Mouse (Mus musculus) liver, embryonic 12.5 days (tissue): ENCODE data around the gene Dnaaf2. TPM values are rescaled to one million over a fixed set of nuclear protein-coding genes. Genes with fewer than 3 reads are reported as not detected.

ENCODE experiments used
- ATAC-seq: fragments of 200-750 bp; cut with Nextera tagmentation; 2 replicates; pipeline ENCODE4 v1.8.0; 2017; ENCODE audit warnings: moderate number of reproducible peaks, mild to moderate bottlenecking, moderate library complexity
- H3K27ac ChIP-seq: fragments of 300-500 bp; sonication (generic); 2 replicates; pipeline ENCODE4 v1.5.1; 2016; ENCODE audit warnings: mild to moderate bottlenecking
- H3K27me3 ChIP-seq: fragments of 300-500 bp; sonication (generic); replicated peaks from 2 replicates; pipeline ENCODE4 v1.6.1; 2016; ENCODE audit warnings: mild to moderate bottlenecking, moderate library complexity
- H3K36me3 ChIP-seq: fragments of 300-500 bp; sonication (generic); 2 replicates; pipeline ENCODE4 v1.6.1; 2016; ENCODE audit warnings: mild to moderate bottlenecking, moderate library complexity
- H3K4me1 ChIP-seq: fragments of 300-500 bp; sonication (generic); 2 replicates; pipeline ENCODE4 v1.6.1; 2016
- H3K4me2 ChIP-seq: fragments of 300-500 bp; sonication (generic); 2 replicates; pipeline ENCODE4 v1.6.1; 2016; ENCODE audit warnings: mild to moderate bottlenecking, moderate library complexity
- H3K4me3 ChIP-seq: fragments of 300-500 bp; sonication (generic); 2 replicates; pipeline ENCODE4 v1.5.1; 2016; ENCODE audit warnings: mild to moderate bottlenecking, moderate library complexity
- H3K9ac ChIP-seq: fragments of 300-500 bp; sonication (generic); 2 replicates; pipeline ENCODE4 v1.6.1; 2016; ENCODE audit warnings: mild to moderate bottlenecking, moderate library complexity
- H3K9me3 ChIP-seq: fragments of 300-500 bp; sonication (generic); replicated peaks from 2 replicates; pipeline ENCODE4 v1.6.1; 2016; ENCODE audit warnings: mild to moderate bottlenecking, moderate library complexity
- WGBS: fragments of 180-500 bp; shearing (Covaris S2); methylation state at CpG from one replicate; pipeline ENCODE4 v1.1.7; 2016; ENCODE audit not compliant: insufficient replicate concordance; 5-methylcytosine and 5-hydroxymethylcytosine counted together
- microRNA-seq: library from miRNA; unstranded; fragments of <30 nt; microRNA quantifications from one replicate; pipeline ENCODE4, GENCODE M21; 2017
- polyA plus RNA-seq: library from polyadenylated mRNA; unstranded; fragments of >200 nt; fragmentation: Nextera tagmentation; extraction: Ambion mirVana; gene quantifications from 2 replicates; pipeline ENCODE4 v1.2.1, GENCODE M21; 2016

Dnaaf2 gene
- polyA plus RNA-seq, 1 experiment from 2014 or later, result 8.9 TPM

DNA sequence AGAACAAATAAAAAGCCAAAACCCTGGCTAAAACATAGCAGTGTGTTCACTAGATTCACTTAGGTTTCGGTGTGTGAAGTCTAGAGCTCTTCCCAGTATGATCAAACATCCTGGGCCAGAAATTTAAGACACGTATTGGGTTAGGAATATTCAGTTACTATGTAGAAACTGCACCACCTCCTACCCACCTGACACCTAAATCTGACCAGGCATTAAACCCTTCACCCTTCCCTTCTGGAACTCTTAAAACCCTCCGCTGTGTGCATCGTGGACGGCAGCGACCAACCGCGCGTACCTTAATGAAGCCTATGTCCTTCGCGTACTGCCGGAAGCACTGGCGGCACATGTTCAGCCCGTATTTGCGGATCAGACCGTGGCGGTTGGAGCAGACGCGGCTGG, 39.9 kb downstream of the Dnaaf2 start:
- WGBS, result under 1% methylated on average over 19 of the region's 19 CpGs
- Histone ChIP-seq H3K4me3 (peak overlapping the region; percentile 77), H3K4me2 (peak overlapping the region; percentile 75), H3K9me3 (no peaks in the 10 kb centered on the region), H3K9ac (peak overlapping the region; percentile 89), H3K27ac (peak overlapping the region; percentile 96), H3K27me3 (no peaks in the 10 kb centered on the region), H3K36me3 (peaks cover 20% of the 10 kb centered on the region), H3K4me1 (peaks cover 26% of the 10 kb centered on the region)
- ATAC-seq, result no peak

DNA sequence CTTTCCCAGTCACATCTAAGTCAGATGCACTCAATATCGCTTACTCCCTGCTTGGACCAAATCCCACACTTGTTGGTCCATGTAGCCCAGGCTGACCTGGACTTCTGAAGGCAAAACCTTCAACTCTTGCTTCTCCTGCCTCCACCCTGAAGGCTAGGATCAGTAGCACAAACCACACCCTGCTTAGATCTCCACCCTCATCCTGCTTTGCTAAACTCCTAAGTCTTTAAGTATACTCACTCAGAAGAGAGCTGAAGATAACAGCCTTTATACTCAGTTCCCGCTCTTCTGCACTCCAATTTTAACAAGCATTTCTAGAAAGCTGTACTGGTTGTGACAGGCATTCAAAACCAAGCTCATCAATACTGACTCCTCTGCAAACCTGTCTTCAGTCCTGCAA, 41.1 kb downstream of the Dnaaf2 start:
- Histone ChIP-seq H3K9me3 (no peaks in the 10 kb centered on the region), H3K27me3 (no peaks in the 10 kb centered on the region), H3K4me3 (peak overlapping the region; percentile 77), H3K36me3 (peaks cover 20% of the 10 kb centered on the region), H3K9ac (peak overlapping the region; percentile 89), H3K4me1 (peaks cover 26% of the 10 kb centered on the region), H3K4me2 (peak overlapping the region; percentile 75), H3K27ac (peak overlapping the region; percentile 96)
- 69% methylated on average over 2 of the region's 2 CpGs for WGBS
- no peak for ATAC-seq

DNA sequence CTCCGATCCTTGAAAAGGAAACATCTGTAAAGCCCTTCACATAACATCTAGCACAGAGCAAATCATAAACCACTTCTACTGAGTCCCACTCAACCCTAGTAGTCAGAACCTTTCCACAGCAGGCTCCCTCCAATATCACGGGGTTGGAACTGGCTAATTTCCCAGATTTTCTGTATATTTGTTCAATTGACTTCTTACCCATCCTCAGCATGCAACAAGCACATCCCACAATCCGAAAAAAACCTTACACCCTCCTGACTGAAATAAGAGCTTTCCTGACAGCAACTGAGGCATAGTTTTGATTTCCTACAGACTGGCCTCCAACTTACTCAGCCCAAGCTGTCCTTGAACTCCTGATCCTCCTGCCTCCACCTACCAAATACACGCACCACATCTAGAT, 41.8 kb downstream of the Dnaaf2 start:
- WGBS, result 64% methylated on average over 4 of the region's 4 CpGs
- ATAC-seq, result no peak
- Histone ChIP-seq H3K9ac (no peak overlapping the region), H3K4me1 (peaks cover 26% of the 10 kb centered on the region), H3K27me3 (no peaks in the 10 kb centered on the region), H3K4me2 (peak overlapping the region; percentile 75), H3K36me3 (peaks cover 20% of the 10 kb centered on the region), H3K27ac (peak overlapping the region; percentile 96), H3K4me3 (no peak overlapping the region), H3K9me3 (no peaks in the 10 kb centered on the region)

DNA sequence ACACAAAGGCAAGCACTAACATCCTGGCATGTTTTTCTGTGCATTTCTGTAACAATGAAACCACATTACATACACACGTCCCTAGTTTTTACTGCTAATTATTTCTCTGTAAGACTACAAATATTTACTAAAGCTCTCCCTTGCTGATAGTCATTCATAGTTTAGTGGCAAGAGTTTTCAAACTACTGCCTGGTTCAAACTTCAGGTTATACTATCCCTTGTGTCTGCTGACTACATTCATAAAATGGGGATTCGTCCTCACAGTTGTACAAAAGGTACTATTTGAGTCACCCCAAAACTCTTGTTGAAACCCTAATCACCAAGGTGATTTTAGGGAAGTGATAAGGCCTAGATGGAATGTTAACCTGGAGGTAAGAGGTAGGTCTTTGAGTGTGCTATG, 42.3 kb downstream of the Dnaaf2 start:
- Histone ChIP-seq H3K4me1 (peaks cover 26% of the 10 kb centered on the region), H3K9me3 (no peaks in the 10 kb centered on the region), H3K4me2 (no peak overlapping the region), H3K9ac (no peak overlapping the region), H3K36me3 (peaks cover 20% of the 10 kb centered on the region), H3K27ac (no peak overlapping the region; the same call in 1 of the 2 replicates), H3K4me3 (no peak overlapping the region), H3K27me3 (no peaks in the 10 kb centered on the region)
- no peak for ATAC-seq
- 72% methylated on average over 2 of the region's 2 CpGs for WGBS

DNA sequence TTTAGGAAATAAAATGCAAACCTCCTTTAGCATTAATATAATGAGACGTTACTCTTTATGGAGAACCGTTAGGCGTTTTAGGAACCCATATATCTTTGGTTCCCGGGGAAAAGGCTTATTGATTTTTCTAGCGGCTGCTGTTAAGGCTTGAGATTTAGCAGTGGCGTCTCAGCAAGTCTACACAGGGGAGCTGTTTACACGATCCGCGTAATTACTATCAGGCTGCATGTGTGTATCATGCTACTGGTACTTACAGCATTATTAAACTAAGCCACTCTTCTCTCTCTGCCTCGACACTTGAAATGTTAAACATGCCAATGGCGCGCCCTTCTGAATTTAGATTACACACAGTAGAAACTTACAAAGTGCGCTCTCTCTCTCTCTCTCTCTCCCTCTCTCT, 48.2 kb downstream of the Dnaaf2 start:
- Histone ChIP-seq H3K36me3 (no peaks in the 10 kb centered on the region), H3K9ac (no peak overlapping the region), H3K9me3 (no peaks in the 10 kb centered on the region), H3K27me3 (no peaks in the 10 kb centered on the region), H3K4me1 (no peaks in the 10 kb centered on the region), H3K27ac (no peak overlapping the region), H3K4me2 (no peak overlapping the region), H3K4me3 (no peak overlapping the region)
- ATAC-seq, result no peak
- 65% methylated on average over 13 of the region's 13 CpGs for whole genome bisulfite sequencing

DNA sequence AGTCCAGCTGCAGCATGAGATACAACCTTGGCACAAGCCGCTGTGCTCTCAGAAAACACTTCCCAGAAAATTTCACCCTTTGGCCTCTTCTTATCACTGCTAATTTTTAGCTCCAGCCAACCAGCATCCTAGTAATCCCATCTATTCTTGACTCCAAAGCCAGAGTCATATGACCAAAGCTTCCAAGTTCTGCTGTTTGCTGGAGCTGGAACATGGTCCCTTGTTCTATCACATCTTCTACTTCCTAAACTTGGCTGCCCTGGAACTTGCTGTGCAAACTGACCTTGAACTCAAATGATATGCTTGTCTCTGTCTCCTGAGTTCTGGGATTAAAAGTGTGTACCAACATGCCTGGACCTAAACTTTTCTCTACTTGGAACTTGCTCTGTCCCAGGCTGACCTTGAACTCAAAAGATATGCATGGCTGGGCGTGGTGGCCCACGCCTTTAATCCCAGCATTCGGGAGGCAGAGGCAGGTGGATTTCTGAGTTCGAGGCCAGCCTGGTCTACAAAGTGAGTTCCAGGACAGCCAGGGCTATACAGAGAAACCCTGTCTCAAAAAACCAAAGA, 51.0 kb downstream of the Dnaaf2 start:
- H3K27ac ChIP-seq, result no peak overlapping the region
- H3K4me2 ChIP-seq, result no peak overlapping the region
- no peaks in the 10 kb centered on the region; the same call in 1 of the 2 replicates for H3K27me3 ChIP-seq
- no peaks in the 10 kb centered on the region for H3K4me1 ChIP-seq
- no peak overlapping the region for H3K9ac ChIP-seq
- H3K4me3 ChIP-seq, result no peak overlapping the region
- WGBS, result 73% methylated on average over 5 of the region's 5 CpGs
- no peaks in the 10 kb centered on the region for H3K9me3 ChIP-seq
- no peak for ATAC-seq
- H3K36me3 ChIP-seq, result no peaks in the 10 kb centered on the region

DNA sequence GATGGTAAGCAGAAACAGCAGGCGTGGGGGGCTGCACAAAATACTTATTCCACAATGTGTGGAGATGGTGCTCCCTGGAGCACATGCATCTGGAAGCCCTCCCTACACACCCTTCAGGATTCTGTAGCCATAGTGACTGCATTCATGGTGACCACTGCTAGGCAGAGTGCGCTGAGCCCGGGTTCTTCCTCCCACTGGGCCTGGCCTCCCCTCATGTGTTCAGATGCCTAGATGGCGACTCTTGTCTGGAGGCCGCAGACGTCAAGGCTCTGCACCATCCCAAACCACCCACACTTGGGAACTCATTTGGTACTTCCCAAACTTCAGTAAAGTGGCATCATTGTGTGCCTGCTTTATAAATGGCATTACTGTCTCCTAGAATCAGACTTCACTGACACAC, 54.8 kb downstream of the Dnaaf2 start:
- WGBS, result 69% methylated on average over 6 of the region's 6 CpGs
- no peaks in the 10 kb centered on the region for H3K9me3 ChIP-seq

DNA sequence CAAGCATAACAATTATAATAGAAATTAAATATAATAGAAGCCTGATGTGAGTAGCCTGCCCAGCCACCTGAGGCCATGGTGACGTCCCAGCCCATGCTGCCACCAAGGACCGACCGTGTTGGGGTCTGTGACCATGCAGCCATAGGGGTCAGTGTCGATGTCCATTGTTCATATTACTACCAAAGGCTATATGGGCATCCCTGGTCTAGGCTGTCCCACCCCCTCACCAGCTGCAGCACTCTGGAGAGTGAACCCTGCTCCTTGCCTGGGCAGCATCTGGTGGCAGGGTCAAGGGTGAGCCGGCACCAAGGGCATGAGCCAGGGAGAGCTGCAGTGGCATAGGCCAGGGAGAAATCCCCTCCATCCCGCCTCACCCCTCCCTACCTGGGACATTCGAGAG, 58.4 kb downstream of the Dnaaf2 start:
- H3K4me3 ChIP-seq, result no peak overlapping the region

More for the DNA sequence above, 54.8 kb downstream of the Dnaaf2 start:
- Histone ChIP-seq H3K4me3 (no peak overlapping the region), H3K27ac (no peak overlapping the region), H3K36me3 (no peaks in the 10 kb centered on the region), H3K4me2 (no peak overlapping the region), H3K27me3 (no peaks in the 10 kb centered on the region; the same call in 1 of the 2 replicates), H3K4me1 (no peaks in the 10 kb centered on the region), H3K9ac (no peak overlapping the region)
- ATAC-seq, result no peak

DNA sequence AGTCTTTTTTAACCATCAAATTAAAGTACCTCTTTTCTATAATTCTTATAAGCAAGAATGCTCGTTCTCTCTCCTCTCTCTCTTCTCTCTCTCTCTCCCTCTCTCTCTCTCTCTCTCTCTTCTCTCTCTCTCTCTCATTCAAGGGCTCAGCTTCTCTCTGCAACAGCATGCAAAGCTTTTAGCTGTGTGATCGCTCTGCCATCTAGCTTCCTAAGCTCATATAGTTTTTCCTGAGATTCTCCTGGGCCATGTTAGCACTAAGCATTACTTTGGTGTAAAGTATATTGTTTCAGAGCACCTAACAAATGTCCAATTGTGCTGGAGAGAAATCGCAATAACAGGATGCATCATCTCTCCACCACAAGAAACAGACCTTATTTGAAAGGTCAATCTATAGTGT, 59.0 kb downstream of the Dnaaf2 start:
- WGBS, result 66% methylated on average over 3 of the region's 3 CpGs
- no peaks in the 10 kb centered on the region; the same call in 1 of the 2 replicates for H3K27me3 ChIP-seq
- no peaks in the 10 kb centered on the region for H3K4me1 ChIP-seq
- H3K36me3 ChIP-seq, result no peaks in the 10 kb centered on the region
- H3K4me2 ChIP-seq, result no peak overlapping the region
- H3K4me3 ChIP-seq, result no peak overlapping the region
- no peak for ATAC-seq
- H3K9me3 ChIP-seq, result no peaks in the 10 kb centered on the region
- H3K27ac ChIP-seq, result no peak overlapping the region
- no peak overlapping the region for H3K9ac ChIP-seq

More for the DNA sequence above, 58.4 kb downstream of the Dnaaf2 start:
- Histone ChIP-seq H3K9me3 (no peaks in the 10 kb centered on the region), H3K4me1 (no peaks in the 10 kb centered on the region), H3K9ac (no peak overlapping the region), H3K27me3 (no peaks in the 10 kb centered on the region; the same call in 1 of the 2 replicates), H3K27ac (no peak overlapping the region), H3K4me2 (no peak overlapping the region), H3K36me3 (no peaks in the 10 kb centered on the region)
- WGBS, result 70% methylated on average over 7 of the region's 7 CpGs
- 0 out of 2 replicates have a peak, but pooled peaks have one; percentile 15 for ATAC-seq

Small RNAs within 50 kb of the gene (microRNA-seq; reads per million reads assigned to microRNA genes)
- gene Gm47287 (not detected), gene Gm47295 (1.8 reads per million)

Other genes with a start within 250 kb of the Dnaaf2 start
- gene Rps29, start 39.2 kb downstream of the Dnaaf2 start, polyA plus RNA-seq, result 1,522 and 1,647 TPM in 2 replicates
- gene Lrr1, start 29.6 kb downstream of the Dnaaf2 start, polyA plus RNA-seq, result 21.3 and 24.3 TPM in 2 replicates
- 797 and 813 TPM in 2 replicates for gene Rpl36al, start 14.3 kb downstream of the Dnaaf2 start, polyA plus RNA-seq
- 48.4 and 51.0 TPM in 2 replicates for gene Mgat2, start 14.3 kb downstream of the Dnaaf2 start, polyA plus RNA-seq
- 28.5 and 29.0 TPM in 2 replicates for gene Gm49383, start 1.3 kb downstream of the Dnaaf2 start, polyA plus RNA-seq
- 28.6 and 29.3 TPM in 2 replicates for gene Gm49384, start 5.8 kb upstream of the Dnaaf2 start, polyA plus RNA-seq
- 31.1 and 31.5 TPM in 2 replicates for gene Pole2, start 29.8 kb upstream of the Dnaaf2 start, polyA plus RNA-seq
- 5.0 and 5.4 TPM in 2 replicates for gene Klhdc1, start 42.7 kb upstream of the Dnaaf2 start, polyA plus RNA-seq
- 122 and 123 TPM in 2 replicates for gene Klhdc2, start 98.3 kb upstream of the Dnaaf2 start, polyA plus RNA-seq
- gene Nemf, start 158.7 kb upstream of the Dnaaf2 start, polyA plus RNA-seq, result 56.5 and 57.3 TPM in 2 replicates
- gene Arf6, start 173.7 kb upstream of the Dnaaf2 start, polyA plus RNA-seq, result 81.1 and 83.3 TPM in 2 replicates
- 2.1 and 2.3 TPM in 2 replicates for gene Gm9887, start 174.0 kb upstream of the Dnaaf2 start, polyA plus RNA-seq